Mouse (Mus musculus) limb, embryonic 14.5 days (tissue): ENCODE measurements at regions not wholly inside any gene's neighbourhood (a gene's known extent, or its start where the extent isn't known, plus 50 kb on each side); places are given as distances from the start of the nearest gene placed in this dataset.

ENCODE experiments used
- ATAC-seq: fragments of 200-750 bp; cut with Nextera tagmentation; 2 replicates; pipeline ENCODE4 v1.8.0; 2017; ENCODE audit warnings: low read depth, moderate number of reproducible peaks, moderate TSS enrichment; ENCODE audit not compliant: low FRiP score
- DNase-seq: peaks from one replicate; pipeline ENCODE4 v3.0.0-alpha.2; 2015; ENCODE audit warnings: low spot score
- H3K27ac ChIP-seq: fragments of 300-500 bp; sonication (generic); replicated peaks from 2 replicates; pipeline ENCODE4 v1.5.1; 2014; ENCODE audit warnings: low read depth, mild to moderate bottlenecking, low read length, moderate library complexity, mixed read lengths
- H3K27me3 ChIP-seq: fragments of 300-500 bp; sonication (generic); 2 replicates; pipeline ENCODE4 v1.6.1; 2014; ENCODE audit warnings: low read length, mixed read lengths; ENCODE audit not compliant: control insufficient read depth, insufficient read depth
- H3K36me3 ChIP-seq: fragments of 300-500 bp; sonication (generic); 2 replicates; pipeline ENCODE4 v1.6.1; 2014; ENCODE audit warnings: mild to moderate bottlenecking, low read length, moderate library complexity, mixed read lengths; ENCODE audit not compliant: control insufficient read depth, insufficient read depth
- H3K4me1 ChIP-seq: fragments of 300-500 bp; sonication (generic); 2 replicates; pipeline ENCODE4 v1.6.1; 2014; ENCODE audit warnings: antibody characterized with exemption, low read length, mixed read lengths; ENCODE audit not compliant: control insufficient read depth, insufficient read depth
- H3K4me2 ChIP-seq: fragments of 300-500 bp; sonication (generic); replicated peaks from 2 replicates; pipeline ENCODE4 v1.6.1; 2014; ENCODE audit warnings: low read depth, mild to moderate bottlenecking, low read length, moderate library complexity; ENCODE audit not compliant: severe bottlenecking
- H3K4me3 ChIP-seq: fragments of 300-500 bp; sonication (generic); replicated peaks from 2 replicates; pipeline ENCODE4 v1.5.1; 2014; ENCODE audit warnings: low read length
- H3K9ac ChIP-seq: fragments of 300-500 bp; sonication (generic); 2 replicates; pipeline ENCODE4 v1.6.1; 2014; ENCODE audit warnings: mild to moderate bottlenecking, low read depth, low read length, moderate library complexity; ENCODE audit not compliant: severe bottlenecking
- H3K9me3 ChIP-seq: fragments of 300-500 bp; sonication (generic); 2 replicates; pipeline ENCODE4 v1.6.1; 2016; ENCODE audit warnings: low read length; ENCODE audit not compliant: control insufficient read depth
- POLR2A ChIP-seq: fragments of 200-500 bp; IDR thresholded peaks from 2 replicates; pipeline ENCODE4 v1.8.0; 2012; ENCODE audit warnings: inconsistent platforms, mild to moderate bottlenecking, moderate library complexity, borderline replicate concordance; ENCODE audit not compliant: insufficient read depth, insufficient read length; ENCODE audit errors: extremely low read depth
- WGBS: fragments of 180-500 bp; shearing (Covaris S2); extraction: QIAGEN DNeasy Blood & Tissue Kit; methylation state at CpG from one replicate; pipeline ENCODE4 v1.1.7; 2014; 5-methylcytosine and 5-hydroxymethylcytosine counted together

DNA sequence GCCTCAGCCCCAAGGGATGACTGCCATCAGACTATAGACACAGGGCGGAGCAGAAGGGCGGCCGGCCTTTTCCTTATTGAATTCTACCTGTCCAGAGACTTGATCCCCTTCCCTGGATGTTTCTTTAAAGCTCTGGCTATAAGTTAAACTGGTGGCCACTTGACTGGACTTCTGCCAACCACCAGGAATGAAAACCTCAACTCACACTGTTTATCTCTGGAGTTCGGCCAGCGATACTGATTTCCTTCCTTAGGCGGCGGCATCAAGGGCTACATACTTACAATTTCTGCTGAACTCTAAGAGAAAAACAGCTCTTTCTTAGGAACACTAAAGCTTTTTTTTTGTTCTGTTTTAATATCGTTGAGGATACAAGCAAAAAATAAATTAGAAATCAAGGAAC, 104.9 kb upstream of the Tsc22d2 start:
- no peak for TF ChIP-seq POLR2A
- DNase-seq (no peak), ATAC-seq (no peak)
- Histone ChIP-seq H3K36me3 (no peaks in the 10 kb centered on the region), H3K4me2 (no peak overlapping the region), H3K4me1 (no peaks in the 10 kb centered on the region), H3K27me3 (no peaks in the 10 kb centered on the region), H3K9me3 (no peaks in the 10 kb centered on the region), H3K4me3 (no peak overlapping the region), H3K27ac (no peak overlapping the region), H3K9ac (no peak overlapping the region)
- 75% methylated on average over 8 of the region's 8 CpGs for WGBS

DNA sequence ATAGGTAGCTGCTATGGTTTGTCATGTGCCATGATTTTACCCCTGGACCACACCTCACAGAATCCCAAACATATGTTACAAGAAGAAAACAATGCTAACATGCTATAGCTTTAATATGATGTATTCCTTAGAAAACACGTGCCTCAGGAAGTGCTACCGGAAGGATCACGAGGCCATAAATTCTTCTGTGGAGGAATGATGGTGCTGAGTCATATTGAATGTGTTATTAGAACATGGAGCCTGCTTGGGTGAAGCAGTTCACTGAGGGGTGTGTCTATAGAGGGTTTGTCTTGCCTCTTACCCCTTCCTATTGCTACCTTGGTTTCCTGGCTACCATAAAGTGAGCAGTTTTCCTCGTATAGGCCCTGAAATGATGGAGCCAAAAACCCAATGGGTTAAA, 104.1 kb upstream of the Tsc22d2 start:
- Histone ChIP-seq H3K9ac (no peak overlapping the region), H3K27me3 (no peaks in the 10 kb centered on the region), H3K4me2 (no peak overlapping the region), H3K27ac (no peak overlapping the region), H3K36me3 (no peaks in the 10 kb centered on the region), H3K4me3 (no peak overlapping the region), H3K9me3 (no peaks in the 10 kb centered on the region), H3K4me1 (no peaks in the 10 kb centered on the region)
- no peak for DNase-seq
- 59% methylated on average over 4 of the region's 4 CpGs for WGBS
- no peak for ATAC-seq
- TF ChIP-seq POLR2A = no peak

DNA sequence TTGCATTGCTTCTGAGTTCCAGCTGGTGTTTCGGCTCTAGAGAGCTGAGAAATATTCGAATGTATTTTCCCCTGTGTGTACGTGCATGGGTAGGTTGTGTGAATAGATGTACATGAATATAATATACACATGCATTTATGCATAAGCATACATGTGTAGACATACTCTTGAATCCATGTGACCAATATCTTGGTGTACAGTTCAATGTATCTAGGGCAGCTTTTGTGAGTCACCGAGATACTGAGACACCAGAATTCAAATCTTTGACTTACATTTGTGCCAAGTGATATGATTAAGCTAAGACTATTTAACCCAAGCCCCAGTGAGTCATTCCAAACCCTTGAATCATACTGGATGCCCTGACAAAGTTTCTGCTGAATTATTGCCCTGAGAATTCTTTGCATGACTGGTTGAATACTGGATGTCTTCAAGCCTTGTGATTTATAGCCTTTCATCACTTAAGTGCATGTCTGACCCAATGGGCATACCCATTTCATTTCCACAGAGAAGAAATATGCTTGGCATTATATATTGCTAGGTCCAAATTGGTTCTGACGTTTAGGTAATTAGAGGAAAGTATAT, 103.3 kb upstream of the Tsc22d2 start:
- ATAC-seq (no peak), DNase-seq (no peak)
- no peaks in the 10 kb centered on the region for H3K36me3 ChIP-seq
- no peak for TF ChIP-seq POLR2A
- no peaks in the 10 kb centered on the region for H3K27me3 ChIP-seq
- no peak overlapping the region for H3K4me3 ChIP-seq
- H3K27ac ChIP-seq = no peak overlapping the region
- H3K9me3 ChIP-seq = no peaks in the 10 kb centered on the region
- H3K4me2 ChIP-seq = no peak overlapping the region
- WGBS = 88% methylated on average over 5 of the region's 5 CpGs
- no peaks in the 10 kb centered on the region for H3K4me1 ChIP-seq
- H3K9ac ChIP-seq = no peak overlapping the region

DNA sequence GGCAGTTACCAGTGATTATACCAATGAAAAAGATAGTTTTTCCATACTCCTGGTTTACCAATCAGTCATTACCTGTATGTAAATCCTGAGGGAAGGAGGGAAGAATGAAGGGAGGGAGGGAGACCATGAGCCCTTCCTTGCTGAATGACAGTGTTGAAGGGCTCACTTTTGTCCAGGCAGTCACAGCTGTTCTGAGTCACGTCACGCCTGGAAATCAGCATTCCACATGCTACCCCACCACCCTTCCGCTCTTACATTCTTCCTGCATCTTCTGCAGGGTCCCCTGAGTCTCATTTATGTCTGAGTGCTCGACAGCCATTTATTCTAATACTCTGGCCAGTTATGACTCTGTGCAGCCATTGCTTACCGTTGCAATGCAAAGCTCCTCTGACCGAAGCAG, 101.9 kb upstream of the Tsc22d2 start:
- no peaks in the 10 kb centered on the region for H3K9me3 ChIP-seq
- H3K36me3 ChIP-seq = no peaks in the 10 kb centered on the region
- H3K4me3 ChIP-seq = no peak overlapping the region
- H3K4me2 ChIP-seq = no peak overlapping the region
- ATAC-seq (no peak), DNase-seq (no peak)
- no peak for TF ChIP-seq POLR2A
- no peak overlapping the region for H3K9ac ChIP-seq
- H3K27ac ChIP-seq = no peak overlapping the region
- no peaks in the 10 kb centered on the region for H3K4me1 ChIP-seq
- 64% methylated on average over 6 of the region's 6 CpGs for WGBS
- no peaks in the 10 kb centered on the region for H3K27me3 ChIP-seq

DNA sequence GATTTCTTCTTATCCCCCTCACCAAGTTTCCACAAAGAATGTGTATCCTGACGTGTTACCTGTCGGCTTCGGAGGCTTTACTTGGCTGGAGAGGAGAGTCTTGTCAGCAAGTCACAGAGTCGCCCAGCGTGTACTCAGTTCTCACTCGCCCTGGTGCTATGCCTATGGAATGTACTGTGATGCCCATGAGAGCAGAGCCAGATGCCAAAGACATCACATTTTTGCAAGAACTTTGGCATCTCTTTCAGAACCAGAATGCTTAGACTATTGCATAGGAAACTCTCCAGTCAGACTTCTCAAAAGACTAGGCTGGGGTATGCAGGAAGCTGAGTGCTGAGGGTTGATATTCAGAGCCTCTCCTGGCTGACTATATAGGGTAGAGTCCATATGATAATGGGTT, 99.3 kb upstream of the Tsc22d2 start:
- ATAC-seq (no peak), DNase-seq (no peak)
- TF ChIP-seq POLR2A = no peak
- H3K36me3 ChIP-seq = no peaks in the 10 kb centered on the region
- H3K9ac ChIP-seq = no peak overlapping the region
- WGBS = 87% methylated on average over 6 of the region's 6 CpGs
- H3K4me1 ChIP-seq = peaks cover 8% of the 10 kb centered on the region
- H3K4me2 ChIP-seq = no peak overlapping the region
- H3K27ac ChIP-seq = no peak overlapping the region
- no peaks in the 10 kb centered on the region for H3K9me3 ChIP-seq
- no peak overlapping the region for H3K4me3 ChIP-seq
- no peaks in the 10 kb centered on the region for H3K27me3 ChIP-seq

DNA sequence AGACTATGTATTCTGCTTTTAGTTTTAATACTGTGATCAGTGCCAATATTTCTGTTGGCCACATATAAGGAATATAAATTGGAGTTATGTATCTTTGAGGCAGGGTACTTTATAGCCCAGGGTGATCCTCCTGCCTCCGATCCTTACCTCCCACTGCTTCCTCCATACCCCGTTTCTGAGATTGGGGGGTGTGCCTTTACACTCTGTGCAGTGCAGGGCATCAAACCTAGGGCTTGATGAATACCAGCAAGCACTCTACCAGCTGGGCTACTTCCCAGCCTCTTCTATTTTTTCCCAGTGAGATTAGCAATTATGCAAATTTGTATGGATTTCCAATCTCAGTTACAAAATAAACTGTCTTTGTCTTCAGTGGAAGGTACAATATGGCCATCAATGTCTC, 97.3 kb upstream of the Tsc22d2 start:
- H3K4me1 ChIP-seq = peaks cover 8% of the 10 kb centered on the region
- no peaks in the 10 kb centered on the region for H3K9me3 ChIP-seq
- no peak overlapping the region for H3K9ac ChIP-seq
- TF ChIP-seq POLR2A = no peak
- no peak overlapping the region for H3K27ac ChIP-seq
- no peaks in the 10 kb centered on the region for H3K36me3 ChIP-seq
- no peak for ATAC-seq
- DNase-seq = no peak
- no peak overlapping the region for H3K4me3 ChIP-seq
- no peaks in the 10 kb centered on the region for H3K27me3 ChIP-seq
- no peak overlapping the region for H3K4me2 ChIP-seq
- WGBS = 38% methylated on average over 2 of the region's 2 CpGs
